Mouse (Mus musculus) kidney, postnatal 25 days (tissue): Measurements from ENCODE around the gene Clk1.

Experiments
- DNase-seq, 2 experiments: peaks; one replicate each; pipeline ENCODE4 v3.0.0; 2021; ENCODE audit warnings: mixed read lengths in 2 of 2

Clk1 gene

GRCm38 (mm10) chr1:58423371-58424248 lies at the start of gene Clk1:
Clk1 (minus strand) TSS chr1:58424066.
- peak; percentile 99 for DNase-seq

- DNase-seq, result no peak
These were observed 41.7 kb upstream of the Clk1 start for GRCm38 (mm10) chr1:58465561-58465960.

GRCm38 (mm10) chr1:58465042-58465441 lies 41.2 kb upstream of the Clk1 start:
- DNase-seq, result no peak

GRCm38 (mm10) chr1:58463935-58464334 lies 40.1 kb upstream of the Clk1 start:
- no peak for DNase-seq

GRCm38 (mm10) chr1:58460566-58460965 lies 36.7 kb upstream of the Clk1 start:
- DNase-seq, result no peak

GRCm38 (mm10) chr1:58458867-58459266 lies 35.0 kb upstream of the Clk1 start:
- DNase-seq, result peak; percentile 50 to 67

- no peak for DNase-seq
These were observed 34.3 kb upstream of the Clk1 start for GRCm38 (mm10) chr1:58458175-58458574.

- DNase-seq, result no peak
These were observed 30.4 kb upstream of the Clk1 start for GRCm38 (mm10) chr1:58454316-58454715.

- no peak for DNase-seq
These were observed 24.5 kb upstream of the Clk1 start for GRCm38 (mm10) chr1:58448396-58448795.

GRCm38 (mm10) chr1:58447766-58448165 lies 23.9 kb upstream of the Clk1 start:
- peak; percentile 43 to 48 for DNase-seq

- no peak for DNase-seq
These were observed 22.0 kb upstream of the Clk1 start for GRCm38 (mm10) chr1:58445861-58446260.

GRCm38 (mm10) chr1:58445143-58445722 lies 21.4 kb upstream of the Clk1 start, which contains the start of the genes Nif3l1 and Ppil3:
Nif3l1 (plus strand) TSS chr1:58445151.
Ppil3 (minus strand) TSS chr1:58445486.
- peak; percentile 79 to 92 for DNase-seq

- DNase-seq, result no peak
These were observed 20.8 kb upstream of the Clk1 start for GRCm38 (mm10) chr1:58444691-58445090.

- DNase-seq, result no peak
These were observed 685 bp upstream of the Clk1 start for GRCm38 (mm10) chr1:58424551-58424950.

- peak; percentile 45 to 52 for DNase-seq
These were observed 987 bp downstream of the Clk1 start for GRCm38 (mm10) chr1:58422879-58423278.

GRCm38 (mm10) chr1:58420961-58421360 lies 2.9 kb downstream of the Clk1 start:
- no peak for DNase-seq

GRCm38 (mm10) chr1:58420032-58420431 lies 3.8 kb downstream of the Clk1 start:
- DNase-seq, result no peak

- no peak for DNase-seq
These were observed 7.8 kb downstream of the Clk1 start for GRCm38 (mm10) chr1:58416048-58416447.

GRCm38 (mm10) chr1:58415442-58415841 lies 8.4 kb downstream of the Clk1 start:
- DNase-seq, result no peak

- no peak for DNase-seq
These were observed 13.1 kb downstream of the Clk1 start for GRCm38 (mm10) chr1:58410776-58411175.

- DNase-seq, result no peak
These were observed 13.7 kb downstream of the Clk1 start for GRCm38 (mm10) chr1:58410198-58410588.

- no peak for DNase-seq
These were observed 14.2 kb downstream of the Clk1 start for GRCm38 (mm10) chr1:58409553-58410197.

GRCm38 (mm10) chr1:58408141-58408540 lies 15.7 kb downstream of the Clk1 start:
- DNase-seq, result no peak

GRCm38 (mm10) chr1:58407321-58407720 lies 16.5 kb downstream of the Clk1 start:
- no peak for DNase-seq
